Mouse (Mus musculus) spleen, adult 2 months (tissue): ENCODE results near the gene Poldip3.

ENCODE experiments used
- CTCF ChIP-seq: fragments of 200-500 bp; IDR thresholded peaks from 2 replicates; pipeline ENCODE4 v1.5.1; 2011; ENCODE audit warnings: mild to moderate bottlenecking, inconsistent platforms; ENCODE audit not compliant: insufficient read depth, insufficient read length, insufficient replicate concordance; ENCODE audit errors: extremely low read depth
- POLR2A ChIP-seq: fragments of 200-500 bp; IDR thresholded peaks from 2 replicates; pipeline ENCODE4 v1.6.1; 2011; ENCODE audit warnings: low read depth, low read length, inconsistent platforms

DNA sequence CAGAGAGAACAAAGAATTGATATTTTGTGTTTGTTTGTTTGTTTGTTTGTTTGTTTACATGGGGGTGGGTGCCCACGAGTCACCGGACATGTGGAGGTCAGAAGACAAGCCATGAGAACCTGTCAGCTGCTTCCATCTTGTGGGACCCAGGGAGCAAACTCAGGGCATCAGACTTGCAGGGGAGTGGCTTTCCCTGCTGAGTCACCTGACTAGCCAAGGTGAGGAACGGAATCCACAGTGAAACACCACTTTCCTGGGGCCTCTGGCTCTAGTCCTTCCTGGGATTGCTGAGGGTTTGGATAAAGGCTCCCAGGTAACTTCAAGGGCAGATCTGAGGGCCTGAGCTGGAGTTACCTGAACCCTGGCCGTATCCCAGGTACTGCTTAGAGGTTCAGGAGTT lies 27.5 kb upstream of the Poldip3 start:
- TF ChIP-seq CTCF (no peak), POLR2A (no peak)
